ENCODE assay signal across 9 mouse cellular contexts in genomic region chr10:116943025-116943424, GRCm38 (mm10). TPM values are rescaled to one million over a fixed set of nuclear protein-coding genes. Genes with fewer than 3 reads are reported as not detected.
DNase-seq lines count a peak whose midpoint lies in the region; ATAC-seq and TF ChIP-seq lines count a peak whose summit lies in the region.
"Had no signal": no experiment of that assay in that cellular context is flagged by ENCODE, and none has a peak within 500 bp of the region (broad histone marks: within the 10 kb centered on the region; RNA-seq: fewer than 3 reads in every experiment).

No protein-coding gene starts in this region.

- no peaks in the 10 kb centered on the region for H3K4me1 ChIP-seq in midbrain, embryonic 14.5 days (ENCODE audit: control insufficient read depth, insufficient read depth, low read length)
- H3K4me1 ChIP-seq in midbrain, embryonic 13.5 days (replicated peaks), result peaks cover 8% of the 10 kb centered on the region; the same call in 1 of the 2 replicates
- no peaks in the 10 kb centered on the region for H3K4me1 ChIP-seq in stomach, postnatal 0 days (replicated peaks; ENCODE audit: control insufficient read depth, insufficient read depth)

- peaks cover 3% of the 10 kb centered on the region; the same call in 1 of the 2 replicates for H3K9me3 ChIP-seq in midbrain, embryonic 14.5 days (ENCODE audit: control insufficient read depth, low read length)
- H3K9me3 ChIP-seq in midbrain, embryonic 13.5 days, result peaks cover 6% of the 10 kb centered on the region; the same call in 1 of the 2 replicates
- no peaks in the 10 kb centered on the region for H3K9me3 ChIP-seq in stomach, postnatal 0 days (ENCODE audit: control insufficient read depth, low read length)

- no peak overlapping the region for H3K4me2 ChIP-seq in midbrain, embryonic 14.5 days (ENCODE audit: low read length)
- H3K4me2 ChIP-seq in midbrain, embryonic 13.5 days (replicated peaks), result no peak overlapping the region
- no peak overlapping the region for H3K4me2 ChIP-seq in stomach, postnatal 0 days (replicated peaks; ENCODE audit: low read depth)

- H3K9ac ChIP-seq in midbrain, embryonic 14.5 days (replicated peaks; ENCODE audit: low read length), result no peak overlapping the region
- no peak overlapping the region for H3K9ac ChIP-seq in midbrain, embryonic 13.5 days (replicated peaks)
- H3K9ac ChIP-seq in stomach, postnatal 0 days (ENCODE audit: low read length), result no peak overlapping the region

- TF ChIP-seq EP300 in stomach, postnatal 0 days (optimal IDR thresholded peaks at IDR 0.05), result no peak

- peak; percentile 56 for TF ChIP-seq CTCF in stomach, postnatal 0 days (IDR thresholded peaks at IDR 0.05; ENCODE audit: low read depth)

- H3K36me3 ChIP-seq in midbrain, embryonic 14.5 days (ENCODE audit: control insufficient read depth, insufficient read depth, low read length), result peaks cover 20% of the 10 kb centered on the region
- H3K36me3 ChIP-seq in midbrain, embryonic 13.5 days, result peaks cover 21% of the 10 kb centered on the region
- H3K36me3 ChIP-seq in stomach, postnatal 0 days (ENCODE audit: control insufficient read depth, insufficient read depth, low read length), result no peaks in the 10 kb centered on the region

- no peak for ATAC-seq in midbrain, embryonic 14.5 days (ENCODE audit: low FRiP score, low TSS enrichment)
- no peak for ATAC-seq in midbrain, embryonic 13.5 days
- ATAC-seq in erythroblast, adult 5-6 weeks (replicated peaks; ENCODE audit: low FRiP score, poor library complexity, severe bottlenecking), result peak; percentile 83
- ATAC-seq in stomach, postnatal 0 days (ENCODE audit: low FRiP score, low TSS enrichment), result no peak

- no peak overlapping the region for H3K4me3 ChIP-seq in midbrain, embryonic 14.5 days (replicated peaks; ENCODE audit: low read depth, low read length)
- no peak overlapping the region for H3K4me3 ChIP-seq in midbrain, embryonic 13.5 days (replicated peaks)
- H3K4me3 ChIP-seq in stomach, postnatal 0 days (ENCODE audit: low read depth, low read length), result no peak overlapping the region

- no peaks in the 10 kb centered on the region for H3K27me3 ChIP-seq in midbrain, embryonic 14.5 days (ENCODE audit: control insufficient read depth, insufficient read depth, low read length)
- H3K27me3 ChIP-seq in midbrain, embryonic 13.5 days, result no peaks in the 10 kb centered on the region
- H3K27me3 ChIP-seq in stomach, postnatal 0 days (ENCODE audit: control insufficient read depth, insufficient read depth, low read length), result no peaks in the 10 kb centered on the region

- H3K27ac ChIP-seq in midbrain, embryonic 14.5 days (replicated peaks; ENCODE audit: low read depth, low read length), result no peak overlapping the region
- no peak overlapping the region for H3K27ac ChIP-seq in midbrain, embryonic 13.5 days
- no peak overlapping the region for H3K27ac ChIP-seq in stomach, postnatal 0 days (replicated peaks)

- WGBS in midbrain, embryonic 14.5 days, result 96% methylated on average over 6 of the region's 6 CpGs
- 95% methylated on average over 6 of the region's 6 CpGs for WGBS in midbrain, embryonic 13.5 days
- WGBS in stomach, postnatal 0 days, result 92% methylated on average over 6 of the region's 6 CpGs

- DNase-seq in cerebellum, postnatal 25 days, result peak; percentile 24 to 51
- DNase-seq in cerebellum, adult 11 months, result no peak
- DNase-seq in midbrain, embryonic 14.5 days, result peak; percentile 10
- DNase-seq in stomach, postnatal 0 days (ENCODE audit: low spot score), result peak; percentile 39
- DNase-seq in urinary bladder, postnatal 14 days (ENCODE audit: low spot score), result no peak
- no peak for DNase-seq in gastrocnemius, postnatal 10 days

RNA-seq across cellular contexts. Expression of gene Rab3ip, which starts 7.5 kb away (rescaled TPM):
- 40.4 and 41.6 TPM in 2 replicates for polyA plus RNA-seq in midbrain, embryonic 14.5 days (2014; fragmentation: Nextera tagmentation; extraction: Ambion mirVana)
- polyA plus RNA-seq in midbrain, embryonic 13.5 days (2015; fragmentation: Nextera tagmentation; extraction: Ambion mirVana), result 43.9 and 44.2 TPM in 2 replicates
- total RNA-seq in erythroblast, adult 5-6 weeks (2015; ENCODE audit: low replicate concordance), result 0.63 and 2.5 TPM in 2 replicates
- total RNA-seq in erythroblast, adult 5-6 weeks (2017; ENCODE audit: low replicate concordance), result 1.8 and 3.7 TPM in 2 replicates
- polyA plus RNA-seq in stomach, postnatal 0 days (2015; fragmentation: Nextera tagmentation; extraction: Ambion mirVana), result 13.5 and 14.4 TPM in 2 replicates
- 10 to 100 TPM; 17.9 to 18.7 TPM for total RNA-seq in gastrocnemius, postnatal 10 days (2021)

RNA-seq across cellular contexts. Expression of gene Gm10271, which starts 29.4 kb away (rescaled TPM):
- polyA plus RNA-seq in midbrain, embryonic 14.5 days (2014; fragmentation: Nextera tagmentation; extraction: Ambion mirVana), result not detected in 2 replicates
- polyA plus RNA-seq in midbrain, embryonic 13.5 days (2015; fragmentation: Nextera tagmentation; extraction: Ambion mirVana), result not detected in 2 replicates
- not detected in 2 replicates for total RNA-seq in erythroblast, adult 5-6 weeks (2015; ENCODE audit: low replicate concordance)
- not detected in 2 replicates for total RNA-seq in erythroblast, adult 5-6 weeks (2017; ENCODE audit: low replicate concordance)
- polyA plus RNA-seq in stomach, postnatal 0 days (2015; fragmentation: Nextera tagmentation; extraction: Ambion mirVana), result not detected in 2 replicates
- not detected for total RNA-seq in gastrocnemius, postnatal 10 days (2021)
- polyA plus RNA-seq: embryonic facial prominence, embryonic 14.5 days had no signal

RNA-seq across cellular contexts. Expression of gene Best3, which starts 43.1 kb away (rescaled TPM):
- polyA plus RNA-seq in midbrain, embryonic 14.5 days (2014; fragmentation: Nextera tagmentation; extraction: Ambion mirVana), result 0.12 TPM in 1 of 2 replicates, not detected in the other
- polyA plus RNA-seq in midbrain, embryonic 13.5 days (2015; fragmentation: Nextera tagmentation; extraction: Ambion mirVana), result 0.09 and 0.15 TPM in 2 replicates
- total RNA-seq in erythroblast, adult 5-6 weeks (2015; ENCODE audit: low replicate concordance), result not detected in 2 replicates
- not detected in 2 replicates for total RNA-seq in erythroblast, adult 5-6 weeks (2017; ENCODE audit: low replicate concordance)
- 0.08 and 0.10 TPM in 2 replicates for polyA plus RNA-seq in stomach, postnatal 0 days (2015; fragmentation: Nextera tagmentation; extraction: Ambion mirVana)
- 1 to 10 TPM; 5.6 to 7.6 TPM for total RNA-seq in gastrocnemius, postnatal 10 days (2021)

RNA-seq across cellular contexts. Expression of gene Myrfl, which starts 46.3 kb away (rescaled TPM):
- polyA plus RNA-seq in midbrain, embryonic 14.5 days (2014; fragmentation: Nextera tagmentation; extraction: Ambion mirVana), result 0.14 TPM in 1 of 2 replicates, not detected in the other
- polyA plus RNA-seq in midbrain, embryonic 13.5 days (2015; fragmentation: Nextera tagmentation; extraction: Ambion mirVana), result 0.12 TPM in 1 of 2 replicates, not detected in the other
- not detected in 2 replicates for total RNA-seq in erythroblast, adult 5-6 weeks (2015; ENCODE audit: low replicate concordance)
- not detected in 2 replicates for total RNA-seq in erythroblast, adult 5-6 weeks (2017; ENCODE audit: low replicate concordance)
- 0.02 TPM in 1 of 2 replicates, not detected in the other for polyA plus RNA-seq in stomach, postnatal 0 days (2015; fragmentation: Nextera tagmentation; extraction: Ambion mirVana)
- under 1 TPM; 0.42 to 0.54 TPM for total RNA-seq in gastrocnemius, postnatal 10 days (2021)

Comparison
In these comparisons a context has a peak if more than half of its experiments do, and no peak if none do; other contexts are left out.
1. DNase-seq: peak in cerebellum, postnatal 25 days (2 of 2), midbrain, embryonic 14.5 days (single experiment) and stomach, postnatal 0 days (single experiment); none in cerebellum, adult 11 months (single experiment), urinary bladder, postnatal 14 days (single experiment) and gastrocnemius, postnatal 10 days (single experiment).